Mouse (Mus musculus) lung, postnatal 0 days (tissue): Measurements from ENCODE around the gene Lemd2.

Experiments
- CTCF ChIP-seq: IDR thresholded peaks from 2 replicates; pipeline ENCODE4 v1.5.1; 2016; ENCODE audit warnings: antibody characterized with exemption, mild to moderate bottlenecking
- EP300 ChIP-seq: IDR thresholded peaks from 2 replicates; pipeline ENCODE4 v1.6.1; 2016; ENCODE audit warnings: antibody characterized with exemption, mild to moderate bottlenecking, control low read depth

DNA sequence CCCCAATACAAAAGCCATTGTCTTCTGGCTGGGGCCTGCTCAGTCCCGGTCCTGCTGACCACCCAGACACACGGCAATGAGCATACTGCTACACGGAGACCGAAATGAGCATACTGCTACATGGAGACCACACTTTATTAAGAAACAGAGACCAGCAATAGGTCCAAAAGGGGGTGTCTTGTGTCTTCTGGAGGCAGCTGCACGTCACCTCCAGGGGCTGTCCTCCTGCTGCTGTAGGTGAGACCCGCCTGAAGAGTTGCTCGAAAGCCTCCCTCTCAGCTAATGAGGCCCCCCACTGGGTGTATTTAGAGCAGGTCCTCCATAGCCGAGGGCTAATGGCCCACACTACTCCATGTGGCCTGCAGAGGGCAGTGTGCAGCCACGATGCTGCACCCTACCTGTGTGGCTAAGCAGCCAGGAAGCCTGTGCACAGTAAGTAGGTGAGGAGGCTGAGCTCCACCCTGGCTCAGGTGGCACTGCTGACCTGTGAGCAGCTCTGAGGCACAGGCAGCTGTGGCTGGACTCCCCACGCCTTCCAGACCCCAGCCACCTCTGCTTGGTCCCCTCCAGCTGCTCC is 14.5 kb downstream of the Lemd2 start:
- TF ChIP-seq CTCF (peak; percentile 96), EP300 (no peak)
